Mouse (Mus musculus) CH12.LX (cell line): Measurements from ENCODE around the gene Cdc25a. TPM values are rescaled to one million over a fixed set of nuclear protein-coding genes. Genes with fewer than 3 reads are reported as not detected.

Experiments
- DNase-seq: peaks from one replicate; pipeline ENCODE4 v3.0.0-alpha.2; 2013; ENCODE audit errors: extremely low read depth
- H3K27ac ChIP-seq: 2 replicates; pipeline ENCODE4 v1.5.1; 2012; ENCODE audit warnings: low read depth, mild to moderate bottlenecking, control low read depth, moderate library complexity; ENCODE audit not compliant: insufficient read depth
- H3K27me3 ChIP-seq: replicated peaks from 2 replicates; pipeline ENCODE3; 2012; ENCODE audit warnings: inconsistent platforms
- H3K36me3 ChIP-seq, 2 experiments: replicated peaks in 1 of 2; 2 replicates each; pipeline versions ENCODE3 to v1.6.1; 2012; ENCODE audit warnings: inconsistent platforms in 1 of 2, low read length in 1 of 2, mild to moderate bottlenecking in 1 of 2, mixed read lengths in 1 of 2, moderate library complexity in 1 of 2; ENCODE audit not compliant: control insufficient read depth in 1 of 2, insufficient read depth in 1 of 2
- H3K4me1 ChIP-seq, 2 experiments: 2 replicates each; pipeline ENCODE4 v1.6.1; 2012; ENCODE audit warnings: inconsistent platforms in 1 of 2, moderate library complexity in 1 of 2; ENCODE audit not compliant: insufficient read depth in 2 of 2, control insufficient read depth in 1 of 2
- H3K4me2 ChIP-seq: 2 replicates; pipeline ENCODE4 v1.6.1; 2012; ENCODE audit warnings: low read depth, mild to moderate bottlenecking, control low read depth; ENCODE audit not compliant: poor library complexity, insufficient read depth, severe bottlenecking
- H3K4me3 ChIP-seq, 3 experiments: fragments of 150-350 bp in 1 of 3; sonication (generic) in 1 of 3; replicated peaks in 1 of 3; 2 replicates each; pipeline versions ENCODE3 to v1.5.1; 2011 to 2012; ENCODE audit warnings: low read depth in 2 of 3, low read length in 2 of 3, mild to moderate bottlenecking in 2 of 3, moderate library complexity in 2 of 3, control low read depth in 1 of 3, improper control_type of control experiment in 1 of 3, inconsistent platforms in 1 of 3, mixed read lengths in 1 of 3; ENCODE audit not compliant: poor library complexity in 1 of 3
- H3K79me2 ChIP-seq: replicated peaks from 2 replicates; pipeline ENCODE4 v1.6.1; 2012; ENCODE audit warnings: mild to moderate bottlenecking, moderate library complexity; ENCODE audit not compliant: control insufficient read depth, poor library complexity, insufficient read depth, severe bottlenecking; ENCODE audit errors: extremely low read depth
- H3K9ac ChIP-seq: 2 replicates; pipeline ENCODE4 v1.6.1; 2012; ENCODE audit warnings: low read depth, mild to moderate bottlenecking, control low read depth, moderate library complexity; ENCODE audit not compliant: insufficient read depth
- H3K9me3 ChIP-seq: replicated peaks from 2 replicates; pipeline ENCODE3; 2012; ENCODE audit warnings: low read length, inconsistent platforms, mixed read lengths
- BHLHE40 ChIP-seq: IDR thresholded peaks from 2 replicates; pipeline ENCODE4 v1.6.1; 2011; ENCODE audit warnings: mild to moderate bottlenecking, low read depth, low read length, improper control_type of control experiment
- CHD2 ChIP-seq: IDR thresholded peaks from 2 replicates; pipeline ENCODE4 v1.6.1; 2011; ENCODE audit warnings: low read length, improper control_type of control experiment
- CTCF ChIP-seq, 2 experiments: IDR thresholded peaks in 1 of 2; conservative IDR thresholded peaks in 1 of 2; 2 replicates each; pipeline ENCODE4 v1.5.1; 2011 to 2012; ENCODE audit warnings: low read depth in 2 of 2, low read length in 2 of 2, improper control_type of control experiment in 1 of 2, inconsistent platforms in 1 of 2, mild to moderate bottlenecking in 1 of 2, moderate library complexity in 1 of 2
- ELF1 ChIP-seq: IDR thresholded peaks from 2 replicates; pipeline ENCODE4 v1.6.1; 2014; ENCODE audit warnings: low read depth, mild to moderate bottlenecking, inconsistent platforms, low read length, improper control_type of control experiment
- ETS1 ChIP-seq: conservative IDR thresholded peaks from 2 replicates; pipeline ENCODE4 v1.6.1; 2012; ENCODE audit warnings: low read depth, mild to moderate bottlenecking, inconsistent platforms, low read length, improper control_type of control experiment, moderate library complexity
- HCFC1 ChIP-seq: IDR thresholded peaks from 2 replicates; pipeline ENCODE4 v1.6.1; 2012; ENCODE audit warnings: low read depth, mild to moderate bottlenecking, inconsistent platforms, low read length, improper control_type of control experiment
- JUN ChIP-seq: IDR thresholded peaks from 2 replicates; pipeline ENCODE4 v1.6.1; 2011; ENCODE audit warnings: low read depth, mild to moderate bottlenecking, low read length, improper control_type of control experiment, moderate library complexity; ENCODE audit not compliant: insufficient read depth
- MAFK ChIP-seq: IDR thresholded peaks from 2 replicates; pipeline ENCODE4 v1.6.1; 2011; ENCODE audit warnings: low read length, improper control_type of control experiment; ENCODE audit not compliant: insufficient replicate concordance
- MXI1 ChIP-seq: IDR thresholded peaks from 2 replicates; pipeline ENCODE4 v1.6.1; 2011; ENCODE audit warnings: mild to moderate bottlenecking, low read depth, low read length, improper control_type of control experiment
- MYC ChIP-seq: IDR thresholded peaks from 2 replicates; pipeline ENCODE4 v1.6.1; 2011; ENCODE audit warnings: low read depth, mild to moderate bottlenecking, improper control_type of control experiment, low read length
- NRF1 ChIP-seq: IDR thresholded peaks from 2 replicates; pipeline ENCODE4 v1.6.1; 2014; ENCODE audit warnings: low read depth, mild to moderate bottlenecking, inconsistent platforms, low read length, improper control_type of control experiment, moderate library complexity
- POLR2A ChIP-seq: IDR thresholded peaks from 2 replicates; pipeline ENCODE4 v1.6.1; 2011; ENCODE audit warnings: low read depth, mild to moderate bottlenecking, improper control_type of control experiment, low read length
- POLR2AphosphoS2 ChIP-seq: IDR thresholded peaks from 2 replicates; pipeline ENCODE4 v1.6.1; 2011; ENCODE audit warnings: low read depth, low read length, improper control_type of control experiment
- TBP ChIP-seq: conservative IDR thresholded peaks from 2 replicates; pipeline ENCODE4 v1.6.1; 2011; ENCODE audit warnings: low read depth, low read length, improper control_type of control experiment
- USF2 ChIP-seq: conservative IDR thresholded peaks from 2 replicates; pipeline ENCODE4 v1.6.1; 2011; ENCODE audit warnings: low read depth, low read length, improper control_type of control experiment
- dilution Hi-C: fragments of 300-500 bp; cut with MboI; formaldehyde crosslinking; loops from 2 replicates; pipeline ENCODE4 v1.14.3; 2020; ENCODE audit warnings: low sequenced_read_pairs; ENCODE audit not compliant: extremely low pct_unique_long_range_greater_than_20kb, extremely low pct_ligation_motif_present
- in situ Hi-C: fragments of 300-500 bp; cut with MboI; formaldehyde crosslinking; loops from 3 replicates; pipeline ENCODE4 v1.14.3; 2019; ENCODE audit warnings: low sequenced_read_pairs, low pct_ligation_motif_present, low pct_unique_long_range_greater_than_20kb, mixed read lengths
- polyA plus RNA-seq: library from polyadenylated mRNA; unstranded; fragments of >175 nt; gene quantifications from 2 replicates; pipeline ENCODE4 v1.2.1, GENCODE M21; 2012; ENCODE audit warnings: low read depth; ENCODE audit not compliant: insufficient read length
- total RNA-seq, 2 experiments: library from RNA; depleted of rRNA; stranded (reverse); fragments of 300-350 nt in 1 of 2; fragments of >200 nt in 1 of 2; gene quantifications; 2 replicates each; pipeline ENCODE4 v1.2.3; 2012 to 2014

Gene Cdc25a
- total and polyA plus RNA-seq, 3 experiments, result 32.4 to 74.9 (median 32.6) TPM

GRCm38 (mm10) chr9:109886259-109886658 is 10.9 kb downstream of the Cdc25a start:
- no peaks in the 10 kb centered on the region; a peak in 2 of 4 replicates for H3K4me1 ChIP-seq
- H3K79me2 ChIP-seq, result peaks cover 4% of the 10 kb centered on the region; the same call in 1 of the 2 replicates
- H3K27ac ChIP-seq, result no peak overlapping the region
- in situ Hi-C loops (no loop called here), dilution Hi-C loops (no loop called here)
- H3K4me2 ChIP-seq, result no peak overlapping the region
- no peak overlapping the region for H3K9ac ChIP-seq
- H3K27me3 ChIP-seq, result no peaks in the 10 kb centered on the region
- TF ChIP-seq CTCF (conservative IDR thresholded peaks at IDR 0.05 in 1 of 2, IDR thresholded peaks at IDR 0.05 in 1 of 2; ENCODE audit: low read depth in 2 of 2, low read length in 2 of 2) (no peak), HCFC1 (no peak), TBP (no peak), POLR2A (no peak), MXI1 (no peak), ETS1 (no peak)
- no peak overlapping the region for H3K4me3 ChIP-seq
- DNase-seq, result no peak
- peaks cover 83 to 99% of the 10 kb centered on the region in 2 experiments for H3K36me3 ChIP-seq
- H3K9me3 ChIP-seq, result no peaks in the 10 kb centered on the region

GRCm38 (mm10) chr9:109887321-109887720 is 11.9 kb downstream of the Cdc25a start:
- no peak for TF ChIP-seq JUN
- TF ChIP-seq MYC, result no peak
- no peak for TF ChIP-seq NRF1
- no peak for TF ChIP-seq MXI1
- no peak for TF ChIP-seq HCFC1
- TF ChIP-seq POLR2AphosphoS2, result no peak
- no peak for TF ChIP-seq POLR2A
- no peak for TF ChIP-seq TBP
- no peak for TF ChIP-seq ELF1
- no peak for TF ChIP-seq BHLHE40
- no peak for TF ChIP-seq MAFK
- TF ChIP-seq CHD2, result no peak
- no peak for TF ChIP-seq USF2
- in situ Hi-C loops, result no loop called here
- dilution Hi-C loops, result no loop called here

More at GRCm38 (mm10) chr9:109887321-109887720, 11.9 kb downstream of the Cdc25a start:
- Histone ChIP-seq H3K4me2 (no peak overlapping the region), H3K9me3 (no peaks in the 10 kb centered on the region), H3K27ac (no peak overlapping the region), H3K27me3 (no peaks in the 10 kb centered on the region), H3K4me3 (no peak overlapping the region), H3K79me2 (no peaks in the 10 kb centered on the region; the same call in 1 of the 2 replicates), H3K36me3 (peaks cover 85 to 99% of the 10 kb centered on the region in 2 experiments), H3K4me1 (no peaks in the 10 kb centered on the region; a peak in 1 of 4 replicates), H3K9ac (no peak overlapping the region)
- DNase-seq, result no peak
